Mouse (Mus musculus): ENCODE results near the gene Fdxr. TPM values are rescaled to one million over a fixed set of nuclear protein-coding genes. Genes with fewer than 3 reads are reported as not detected.

Gene Fdxr
- polyA plus RNA-seq, 1 experiment: 11.6 TPM

DNA sequence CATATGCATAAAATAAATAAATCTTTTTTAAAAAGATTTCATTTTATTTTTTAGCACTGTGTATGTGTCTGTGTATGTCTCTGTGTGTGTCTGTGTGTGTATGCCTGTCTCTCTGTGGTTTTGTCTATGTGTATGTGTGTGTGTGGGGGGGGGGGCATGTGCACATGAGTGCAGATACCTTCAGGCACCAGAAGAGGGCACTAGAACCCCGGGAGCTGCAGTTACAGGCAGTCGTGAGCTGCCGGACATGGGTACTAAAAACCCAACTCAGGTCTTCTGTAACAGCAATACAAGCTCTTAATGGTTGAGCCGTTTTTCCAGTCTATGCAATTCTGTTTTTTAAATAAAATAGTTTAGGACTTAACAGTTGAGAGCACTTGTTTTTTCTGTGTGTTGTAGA, 23.9 kb upstream of the Fdxr start:
- no peaks in the 10 kb centered on the region for H3K36me3 ChIP-seq (ENCODE audit: control insufficient read depth, insufficient read depth, low read length, poor library complexity, severe bottlenecking)
- H3K4me3 ChIP-seq (ENCODE audit: low read depth, low read length): no peak overlapping the region
- H3K27ac ChIP-seq (ENCODE audit: insufficient read depth, low read length): no peak overlapping the region
- H3K9me3 ChIP-seq (replicated peaks; ENCODE audit: control insufficient read depth, insufficient read depth, low read length, poor library complexity, severe bottlenecking): no peaks in the 10 kb centered on the region
- no peaks in the 10 kb centered on the region for H3K27me3 ChIP-seq (ENCODE audit: control insufficient read depth, insufficient read depth, low read length, poor library complexity, severe bottlenecking)
- peaks cover 3% of the 10 kb centered on the region for H3K4me1 ChIP-seq (ENCODE audit: control insufficient read depth, insufficient read depth, low read length)
- no peak overlapping the region for H3K9ac ChIP-seq (ENCODE audit: low read depth, poor library complexity, severe bottlenecking)
- TF ChIP-seq CTCF (IDR thresholded peaks at IDR 0.05; ENCODE audit: low read depth, low read length) (peak; percentile 55), POLR2A (IDR thresholded peaks at IDR 0.05; ENCODE audit: insufficient read depth, low read length) (no peak), EP300 (IDR thresholded peaks at IDR 0.05; ENCODE audit: insufficient read depth, low read depth, low read length) (no peak)

DNA sequence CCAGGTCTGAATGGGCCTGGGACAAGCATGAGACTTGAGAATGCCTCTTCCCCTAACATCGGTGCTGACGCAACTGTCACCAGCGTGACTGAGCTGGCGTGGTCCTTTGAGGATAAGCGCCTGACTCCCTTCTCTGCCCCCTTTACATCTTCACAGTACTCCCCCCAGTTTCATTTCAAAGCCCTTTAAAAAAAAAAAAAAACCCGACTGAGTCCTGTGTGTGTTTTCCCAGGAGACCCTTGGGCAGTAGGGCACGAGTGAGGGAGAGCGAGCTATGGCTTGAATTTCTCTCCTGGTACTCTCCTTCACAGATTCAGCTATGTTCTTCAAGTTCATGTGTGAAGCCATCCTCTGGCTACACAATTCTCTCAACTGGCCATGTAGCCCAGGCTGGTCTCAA, 21.3 kb upstream of the Fdxr start:
- H3K27ac ChIP-seq (ENCODE audit: insufficient read depth, low read length): no peak overlapping the region
- H3K9ac ChIP-seq (ENCODE audit: low read depth, poor library complexity, severe bottlenecking): no peak overlapping the region
- H3K27me3 ChIP-seq (ENCODE audit: control insufficient read depth, insufficient read depth, low read length, poor library complexity, severe bottlenecking): no peaks in the 10 kb centered on the region
- peaks cover 9% of the 10 kb centered on the region for H3K4me1 ChIP-seq (ENCODE audit: control insufficient read depth, insufficient read depth, low read length)
- no peak for TF ChIP-seq POLR2A (IDR thresholded peaks at IDR 0.05; ENCODE audit: insufficient read depth, low read length)
- TF ChIP-seq CTCF (IDR thresholded peaks at IDR 0.05; ENCODE audit: low read depth, low read length): no peak
- TF ChIP-seq EP300 (IDR thresholded peaks at IDR 0.05; ENCODE audit: insufficient read depth, low read depth, low read length): no peak
- H3K9me3 ChIP-seq (replicated peaks; ENCODE audit: control insufficient read depth, insufficient read depth, low read length, poor library complexity, severe bottlenecking): no peaks in the 10 kb centered on the region
- H3K4me3 ChIP-seq (ENCODE audit: low read depth, low read length): peak overlapping the region; percentile 64; the same call in 1 of the 2 replicates
- H3K36me3 ChIP-seq (ENCODE audit: control insufficient read depth, insufficient read depth, low read length, poor library complexity, severe bottlenecking): no peaks in the 10 kb centered on the region

DNA sequence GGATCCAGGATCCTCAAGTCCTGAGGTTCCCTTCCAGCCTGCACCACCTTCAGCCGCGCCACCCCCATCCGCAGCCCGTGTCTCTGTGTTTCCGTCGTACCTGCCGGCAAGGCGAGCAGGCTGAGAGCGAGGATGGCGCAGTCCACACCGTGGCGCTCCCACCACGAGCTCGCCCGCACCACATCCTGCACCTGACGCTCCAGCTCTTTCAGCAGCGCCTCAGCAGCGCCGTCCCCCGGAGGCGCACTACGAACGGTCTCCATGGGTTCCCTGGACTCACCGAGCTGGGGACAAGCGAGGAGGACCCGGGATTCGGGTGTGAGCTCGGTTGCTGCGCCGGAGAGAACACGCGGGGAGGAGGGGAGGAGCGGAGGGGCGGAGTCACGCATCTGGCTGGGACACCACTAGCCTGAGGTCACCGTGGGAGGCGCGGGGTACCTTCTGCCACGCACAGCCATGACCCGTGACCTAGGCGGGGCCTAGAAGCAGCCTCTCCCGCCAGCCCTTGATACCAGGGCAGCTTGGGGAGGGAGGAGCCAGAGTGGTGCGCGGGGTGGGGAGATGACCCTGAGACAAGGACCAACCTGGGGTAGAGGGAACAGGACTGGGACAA, 20.5 kb upstream of the Fdxr start, which contains the start of gene Fads6:
Gene Fads6 (minus strand): TSS at position 450 of the 613 bp plus-strand sequence.
- Histone ChIP-seq H3K36me3 (ENCODE audit: control insufficient read depth, insufficient read depth, low read length, poor library complexity, severe bottlenecking) (no peaks in the 10 kb centered on the region), H3K9me3 (replicated peaks; ENCODE audit: control insufficient read depth, insufficient read depth, low read length, poor library complexity, severe bottlenecking) (no peaks in the 10 kb centered on the region), H3K27ac (ENCODE audit: insufficient read depth, low read length) (no peak within 1 kb of the TSS), H3K27me3 (ENCODE audit: control insufficient read depth, insufficient read depth, low read length, poor library complexity, severe bottlenecking) (no peaks in the 10 kb centered on the region), H3K9ac (ENCODE audit: low read depth, poor library complexity, severe bottlenecking) (peak within 1 kb of the TSS; percentile 51), H3K4me1 (ENCODE audit: control insufficient read depth, insufficient read depth, low read length) (peaks cover 10% of the 10 kb centered on the region), H3K4me3 (ENCODE audit: low read depth, low read length) (peak within 1 kb of the TSS; percentile 64)
- TF ChIP-seq CTCF (IDR thresholded peaks at IDR 0.05; ENCODE audit: low read depth, low read length) (peak; percentile 56), POLR2A (IDR thresholded peaks at IDR 0.05; ENCODE audit: insufficient read depth, low read length) (peak; percentile 24), EP300 (IDR thresholded peaks at IDR 0.05; ENCODE audit: insufficient read depth, low read depth, low read length) (peak; percentile 51; the same call in 1 of the 2 replicates)

DNA sequence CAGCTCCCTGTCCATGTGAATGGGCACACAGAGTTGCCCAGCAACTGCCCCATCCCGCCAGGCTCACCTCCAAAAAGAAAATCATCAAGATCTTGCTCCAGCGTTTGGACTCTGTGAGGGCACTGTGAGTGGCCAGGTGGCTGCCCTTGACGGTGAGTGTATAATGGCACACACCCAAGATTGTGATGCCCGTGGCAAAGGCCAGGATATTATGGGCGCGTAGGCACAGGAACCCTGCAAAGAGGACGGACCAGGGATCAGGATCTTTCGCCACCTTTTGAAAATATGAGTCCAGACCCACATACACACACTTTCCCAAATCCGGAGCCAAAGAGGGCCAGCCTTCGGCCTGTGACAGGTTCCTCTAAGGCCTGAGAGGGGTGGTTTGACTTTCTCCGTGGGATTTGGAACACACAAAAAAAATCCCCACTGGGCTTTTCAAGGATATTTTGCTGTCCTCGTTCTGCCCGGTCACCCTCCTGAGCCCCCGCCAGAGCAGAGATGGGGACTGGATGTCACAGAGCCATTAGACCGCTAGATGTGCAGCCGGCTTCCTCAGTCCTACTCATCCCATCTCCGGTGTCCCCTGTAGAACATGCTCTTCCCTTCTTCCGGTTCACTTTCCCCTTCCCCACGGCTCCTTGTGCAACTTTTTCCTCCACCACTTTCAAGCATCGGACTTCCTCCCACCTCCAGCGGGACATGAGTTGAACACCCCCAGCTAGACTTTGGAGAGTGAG, 19.8 kb upstream of the Fdxr start:
- TF ChIP-seq CTCF (IDR thresholded peaks at IDR 0.05; ENCODE audit: low read depth, low read length) (no peak), EP300 (IDR thresholded peaks at IDR 0.05; ENCODE audit: insufficient read depth, low read depth, low read length) (no peak), POLR2A (IDR thresholded peaks at IDR 0.05; ENCODE audit: insufficient read depth, low read length) (no peak)
- peaks cover 12% of the 10 kb centered on the region for H3K4me1 ChIP-seq (ENCODE audit: control insufficient read depth, insufficient read depth, low read length)
- peak overlapping the region; percentile 51 for H3K9ac ChIP-seq (ENCODE audit: low read depth, poor library complexity, severe bottlenecking)
- H3K36me3 ChIP-seq (ENCODE audit: control insufficient read depth, insufficient read depth, low read length, poor library complexity, severe bottlenecking): no peaks in the 10 kb centered on the region
- no peaks in the 10 kb centered on the region for H3K9me3 ChIP-seq (replicated peaks; ENCODE audit: control insufficient read depth, insufficient read depth, low read length, poor library complexity, severe bottlenecking)
- peak overlapping the region; percentile 64 for H3K4me3 ChIP-seq (ENCODE audit: low read depth, low read length)
- H3K27me3 ChIP-seq (ENCODE audit: control insufficient read depth, insufficient read depth, low read length, poor library complexity, severe bottlenecking): no peaks in the 10 kb centered on the region
- H3K27ac ChIP-seq (ENCODE audit: insufficient read depth, low read length): no peak overlapping the region

DNA sequence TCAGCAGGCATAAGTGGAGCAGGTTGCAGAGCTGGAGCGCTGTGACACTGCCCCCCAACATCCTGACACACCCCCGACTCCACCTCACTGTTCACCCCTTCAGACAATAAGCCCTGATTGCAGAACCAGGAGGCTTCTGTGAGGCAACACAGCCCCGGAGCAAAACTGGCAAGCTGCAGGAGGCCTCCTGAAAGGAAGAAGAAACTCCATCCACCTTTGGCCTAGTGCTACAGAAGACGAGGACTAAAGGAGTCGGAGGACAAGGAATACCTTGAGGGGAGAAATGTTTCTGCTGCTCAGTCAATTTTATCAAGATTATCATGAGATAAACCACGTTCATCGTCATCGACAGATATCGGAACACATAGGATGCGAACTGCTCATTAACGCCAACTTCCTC, 19.1 kb upstream of the Fdxr start:
- Histone ChIP-seq H3K9me3 (replicated peaks; ENCODE audit: control insufficient read depth, insufficient read depth, low read length, poor library complexity, severe bottlenecking) (no peaks in the 10 kb centered on the region), H3K4me1 (ENCODE audit: control insufficient read depth, insufficient read depth, low read length) (peaks cover 15% of the 10 kb centered on the region), H3K9ac (ENCODE audit: low read depth, poor library complexity, severe bottlenecking) (no peak overlapping the region), H3K4me3 (ENCODE audit: low read depth, low read length) (no peak overlapping the region), H3K27me3 (ENCODE audit: control insufficient read depth, insufficient read depth, low read length, poor library complexity, severe bottlenecking) (no peaks in the 10 kb centered on the region), H3K36me3 (ENCODE audit: control insufficient read depth, insufficient read depth, low read length, poor library complexity, severe bottlenecking) (no peaks in the 10 kb centered on the region), H3K27ac (ENCODE audit: insufficient read depth, low read length) (no peak overlapping the region)
- TF ChIP-seq POLR2A (IDR thresholded peaks at IDR 0.05; ENCODE audit: insufficient read depth, low read length) (no peak), EP300 (IDR thresholded peaks at IDR 0.05; ENCODE audit: insufficient read depth, low read depth, low read length) (0 out of 2 replicates have a peak, but pooled peaks have one; percentile 15), CTCF (IDR thresholded peaks at IDR 0.05; ENCODE audit: low read depth, low read length) (no peak)
